Mouse (Mus musculus) layer of hippocampus, adult 9-10 months (tissue): Measurements from ENCODE around the gene Gins2.

ENCODE experiments used
- DNase-seq: peaks from one replicate; pipeline ENCODE4 v3.0.0; 2022; ENCODE audit warnings: low spot score

Gins2 gene

DNA sequence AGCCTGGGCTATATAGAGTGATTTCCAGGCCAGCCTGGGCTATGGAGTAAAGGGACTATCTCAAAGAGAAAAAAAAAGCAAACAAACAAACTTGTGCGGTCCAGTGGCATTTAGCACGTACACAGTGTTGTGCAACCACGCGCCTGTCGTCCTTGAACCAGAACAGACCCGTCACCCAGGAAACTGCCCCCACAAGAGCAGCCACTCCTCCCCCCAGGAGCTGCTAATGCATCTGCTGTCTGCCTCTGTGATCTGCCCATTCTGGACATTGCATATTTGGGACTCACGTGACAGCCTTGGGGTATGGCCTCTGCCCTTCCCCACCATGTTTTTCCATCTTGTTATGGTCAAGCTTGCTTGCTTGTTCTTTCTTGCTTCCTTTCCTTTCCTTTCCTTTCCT, 59.9 kb downstream of the Gins2 start:
- DNase-seq: no peak
